Mouse (Mus musculus) hindbrain, postnatal 0 days (tissue): ENCODE measurements around the gene Ptprb. TPM values are rescaled to one million over a fixed set of nuclear protein-coding genes. Genes with fewer than 3 reads are reported as not detected.
A peak's percentile ranks its signal among the peaks of the same experiment; 100 is the strongest.

Experiments
- ATAC-seq: fragments of 200-750 bp; cut with Nextera tagmentation; 2 replicates; pipeline ENCODE4 v1.8.0; 2017; ENCODE audit warnings: mild to moderate bottlenecking, moderate TSS enrichment, moderate library complexity
- DNase-seq: peaks from one replicate; pipeline ENCODE4 v3.0.0-alpha.2; 2015; ENCODE audit warnings: low spot score
- H3K27ac ChIP-seq: fragments of 300-500 bp; sonication (generic); 2 replicates; pipeline ENCODE4 v1.5.1; 2014; ENCODE audit warnings: mild to moderate bottlenecking
- H3K27me3 ChIP-seq: fragments of 300-500 bp; sonication (generic); 2 replicates; pipeline ENCODE4 v1.6.1; 2014; ENCODE audit warnings: low read length, mixed read lengths; ENCODE audit not compliant: insufficient read depth
- H3K36me3 ChIP-seq: fragments of 300-500 bp; sonication (generic); 2 replicates; pipeline ENCODE4 v1.6.1; 2014; ENCODE audit warnings: low read length, mixed read lengths; ENCODE audit not compliant: insufficient read depth
- H3K4me1 ChIP-seq: fragments of 300-500 bp; sonication (generic); 2 replicates; pipeline ENCODE4 v1.6.1; 2014; ENCODE audit warnings: antibody characterized with exemption, low read length, mixed read lengths; ENCODE audit not compliant: insufficient read depth
- H3K4me2 ChIP-seq: fragments of 300-500 bp; sonication (generic); 2 replicates; pipeline ENCODE4 v1.6.1; 2014; ENCODE audit warnings: low read depth, mild to moderate bottlenecking, low read length, moderate library complexity, mixed read lengths
- H3K4me3 ChIP-seq: fragments of 300-500 bp; sonication (generic); 2 replicates; pipeline ENCODE4 v1.5.1; 2014; ENCODE audit warnings: low read length
- H3K9ac ChIP-seq: fragments of 300-500 bp; sonication (generic); replicated peaks from 2 replicates; pipeline ENCODE4 v1.6.1; 2014; ENCODE audit warnings: mild to moderate bottlenecking, low read length, moderate library complexity, mixed read lengths
- H3K9me3 ChIP-seq: fragments of 300-500 bp; sonication (generic); 2 replicates; pipeline ENCODE4 v1.6.1; 2016; ENCODE audit warnings: low read length, mixed read lengths
- CTCF ChIP-seq: IDR thresholded peaks from 2 replicates; pipeline ENCODE4 v1.5.1; 2016; ENCODE audit warnings: antibody characterized with exemption, control low read depth, low read depth
- WGBS: fragments of 180-500 bp; shearing (Covaris S2); extraction: QIAGEN DNeasy Blood & Tissue Kit; methylation state at CpG from one replicate; pipeline ENCODE4 v1.1.7; 2014; 5-methylcytosine and 5-hydroxymethylcytosine counted together
- polyA plus RNA-seq: library from polyadenylated mRNA; unstranded; fragments of >200 nt; fragmentation: Nextera tagmentation; extraction: Ambion mirVana; gene quantifications from 2 replicates; pipeline ENCODE4 v1.2.1, GENCODE M21; 2015
- total RNA-seq: library from RNA; depleted of rRNA; stranded (reverse); fragments of >200 nt; gene quantifications from 2 replicates; pipeline ENCODE4 v1.2.3, GENCODE M21; 2014

Gene Ptprb
- total and polyA plus RNA-seq, 2 experiments from 2014 or later, result 3.5 to 8.8 TPM

- Histone ChIP-seq H3K9me3 (no peaks in the 10 kb centered on the region), H3K4me1 (no peaks in the 10 kb centered on the region), H3K36me3 (no peaks in the 10 kb centered on the region), H3K27me3 (no peaks in the 10 kb centered on the region), H3K4me3 (no peak overlapping the region), H3K27ac (no peak overlapping the region), H3K4me2 (no peak overlapping the region), H3K9ac (no peak overlapping the region)
- no peak for DNase-seq
- ATAC-seq, result no peak
- WGBS, result 52% methylated on average over 4 of the region's 4 CpGs
- TF ChIP-seq CTCF, result no peak
Measured at GRCm38 (mm10) chr10:116268343-116268742, 7.0 kb upstream of the Ptprb start.

GRCm38 (mm10) chr10:116270646-116271469, 4.5 kb upstream of the Ptprb start:
- no peak for DNase-seq
- Histone ChIP-seq H3K36me3 (no peaks in the 10 kb centered on the region), H3K4me1 (no peaks in the 10 kb centered on the region), H3K27ac (peak overlapping the region; percentile 32; the same call in 1 of the 2 replicates), H3K4me2 (no peak overlapping the region), H3K9me3 (no peaks in the 10 kb centered on the region), H3K27me3 (no peaks in the 10 kb centered on the region), H3K9ac (no peak overlapping the region), H3K4me3 (no peak overlapping the region)
- ATAC-seq, result no peak
- WGBS, result 73% methylated on average over 12 of the region's 12 CpGs
- no peak for TF ChIP-seq CTCF

GRCm38 (mm10) chr10:116271470-116271915, 3.8 kb upstream of the Ptprb start:
- WGBS, result 88% methylated on average over 10 of the region's 10 CpGs

GRCm38 (mm10) chr10:116272156-116272555, 3.2 kb upstream of the Ptprb start:
- WGBS, result 76% methylated on average over 3 of the region's 3 CpGs
- Histone ChIP-seq H3K36me3 (no peaks in the 10 kb centered on the region), H3K4me1 (no peaks in the 10 kb centered on the region), H3K9ac (no peak overlapping the region), H3K4me2 (no peak overlapping the region), H3K4me3 (no peak overlapping the region), H3K27me3 (no peaks in the 10 kb centered on the region), H3K9me3 (no peaks in the 10 kb centered on the region), H3K27ac (no peak overlapping the region)
- ATAC-seq (no peak), DNase-seq (no peak)
- TF ChIP-seq CTCF, result no peak

More at GRCm38 (mm10) chr10:116271470-116271915, 3.8 kb upstream of the Ptprb start:
- DNase-seq (no peak), ATAC-seq (no peak)
- Histone ChIP-seq H3K9ac (no peak overlapping the region), H3K27me3 (no peaks in the 10 kb centered on the region), H3K27ac (peak overlapping the region; percentile 32; the same call in 1 of the 2 replicates), H3K36me3 (no peaks in the 10 kb centered on the region), H3K4me2 (no peak overlapping the region), H3K4me3 (no peak overlapping the region), H3K4me1 (no peaks in the 10 kb centered on the region), H3K9me3 (no peaks in the 10 kb centered on the region)
- no peak for TF ChIP-seq CTCF

GRCm38 (mm10) chr10:116286697-116287344, 11.5 kb downstream of the Ptprb start:
- DNase-seq (no peak), ATAC-seq (no peak)
- no peaks in the 10 kb centered on the region for H3K36me3 ChIP-seq
- H3K27ac ChIP-seq, result no peak overlapping the region
- no peaks in the 10 kb centered on the region for H3K27me3 ChIP-seq
- TF ChIP-seq CTCF, result no peak
- H3K4me1 ChIP-seq, result no peaks in the 10 kb centered on the region
- no peak overlapping the region for H3K9ac ChIP-seq
- H3K9me3 ChIP-seq, result no peaks in the 10 kb centered on the region
- 85% methylated on average over 7 of the region's 7 CpGs for WGBS
- no peak overlapping the region for H3K4me3 ChIP-seq
- no peak overlapping the region for H3K4me2 ChIP-seq

- H3K4me1 ChIP-seq, result no peaks in the 10 kb centered on the region
- WGBS, result 71% methylated on average over 9 of the region's 9 CpGs
- TF ChIP-seq CTCF, result no peak
Measured at GRCm38 (mm10) chr10:116288130-116288529, 12.8 kb downstream of the Ptprb start.

More at GRCm38 (mm10) chr10:116288130-116288529, 12.8 kb downstream of the Ptprb start:
- Histone ChIP-seq H3K36me3 (no peaks in the 10 kb centered on the region), H3K9me3 (no peaks in the 10 kb centered on the region), H3K27me3 (no peaks in the 10 kb centered on the region), H3K4me3 (no peak overlapping the region), H3K9ac (no peak overlapping the region), H3K4me2 (no peak overlapping the region), H3K27ac (no peak overlapping the region)
- ATAC-seq (no peak), DNase-seq (no peak)
